Mouse (Mus musculus) ES-E14 (cell line): ENCODE results near the gene Furin.

Source experiments
- CHD2 ChIP-seq: IDR thresholded peaks from 2 replicates; pipeline ENCODE4 v1.6.1; 2014; ENCODE audit warnings: mild to moderate bottlenecking, low read depth, low read length, inconsistent platforms
- HCFC1 ChIP-seq: IDR thresholded peaks from 2 replicates; pipeline ENCODE4 v1.6.1; 2012; ENCODE audit warnings: low read length, inconsistent platforms, borderline replicate concordance; ENCODE audit not compliant: insufficient read depth
- MAFK ChIP-seq: IDR thresholded peaks from 2 replicates; pipeline ENCODE4 v1.6.1; 2014; ENCODE audit warnings: mild to moderate bottlenecking, low read depth, low read length, inconsistent platforms; ENCODE audit not compliant: insufficient read depth
- ZC3H11A ChIP-seq: IDR thresholded peaks from 2 replicates; pipeline ENCODE4 v1.6.1; 2012; ENCODE audit warnings: low read depth, mild to moderate bottlenecking, inconsistent platforms, low read length, borderline replicate concordance
- ZNF384 ChIP-seq: IDR thresholded peaks from 2 replicates; pipeline ENCODE4 v1.6.1; 2012; ENCODE audit warnings: low read depth, low read length, inconsistent platforms

GRCm38 (mm10) chr7:80376192-80376591 is 29.0 kb downstream of the Furin start:
- TF ChIP-seq MAFK: no peak
- no peak for TF ChIP-seq CHD2
- no peak for TF ChIP-seq ZC3H11A
- TF ChIP-seq ZNF384: no peak
- TF ChIP-seq HCFC1: no peak
